Mouse (Mus musculus) thymus, adult 2 months (tissue): ENCODE results near the gene Mtrex.

Experiments
- CTCF ChIP-seq: fragments of 200-500 bp; IDR thresholded peaks from 2 replicates; pipeline ENCODE4 v1.5.1; 2012; ENCODE audit warnings: mild to moderate bottlenecking, control low read depth, low read length, moderate library complexity, borderline replicate concordance; ENCODE audit not compliant: control insufficient read depth, poor library complexity, insufficient read depth; ENCODE audit errors: extremely low read depth
- POLR2A ChIP-seq: fragments of 200-500 bp; IDR thresholded peaks from 2 replicates; pipeline ENCODE4 v1.6.1; 2012; ENCODE audit warnings: mild to moderate bottlenecking, low read length, control low read depth, moderate library complexity; ENCODE audit not compliant: control insufficient read depth, poor library complexity, insufficient read depth; ENCODE audit errors: extremely low read depth

DNA sequence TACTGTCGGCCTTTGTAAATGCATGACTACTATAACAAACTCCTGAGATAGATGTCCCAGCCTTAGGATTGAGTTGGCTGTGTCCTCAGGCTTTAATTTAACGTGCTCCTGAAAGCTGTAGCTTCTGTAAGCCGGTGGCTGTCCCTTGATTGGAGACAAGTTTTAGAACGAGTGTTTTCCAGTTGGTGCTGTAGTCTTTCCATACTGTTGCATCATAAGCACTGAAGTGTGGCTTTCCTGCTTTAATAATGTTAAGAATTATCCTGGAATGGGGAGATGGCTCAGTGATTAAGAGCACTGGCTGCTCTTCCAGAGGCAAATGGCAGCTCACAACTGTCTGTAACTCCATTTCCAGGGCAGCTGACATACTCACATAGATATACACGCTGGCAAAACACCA, 40.1 kb upstream of the Mtrex start:
- TF ChIP-seq CTCF (no peak), POLR2A (no peak)
